Mouse (Mus musculus): ENCODE measurements around the gene Oog1.
"Not testable (repeated sequence)": the region's sequence is repeated elsewhere in the genome, so short reads cannot be mapped to it uniquely, and the experiment has no call there.

Gene Oog1

DNA sequence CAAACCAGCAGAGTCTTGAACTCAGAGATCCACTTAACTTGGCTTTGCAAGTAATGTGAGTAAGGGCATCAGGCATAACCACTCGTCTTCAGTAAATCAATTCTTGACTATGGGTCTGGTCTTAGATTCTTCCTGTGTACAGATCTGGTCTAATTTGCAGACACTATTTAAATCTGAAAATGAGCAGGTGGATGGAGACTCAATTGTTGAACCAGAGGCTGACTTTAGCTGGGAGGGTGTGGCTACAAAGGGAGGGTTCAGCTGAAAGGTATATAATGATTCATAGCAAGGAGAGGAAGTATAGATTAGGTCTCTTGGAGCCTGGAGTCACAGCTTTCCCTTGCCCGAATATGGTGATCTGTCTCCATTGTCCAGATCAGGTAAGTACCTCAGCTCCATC lies at the start of gene Oog1:
TSS of gene Oog1 (plus strand) at position 301 of the 400 bp plus-strand sequence.
- DNase-seq (ENCODE audit: low read depth in 1 of 2, low spot score in 2 of 2): not testable (repeated sequence)

DNA sequence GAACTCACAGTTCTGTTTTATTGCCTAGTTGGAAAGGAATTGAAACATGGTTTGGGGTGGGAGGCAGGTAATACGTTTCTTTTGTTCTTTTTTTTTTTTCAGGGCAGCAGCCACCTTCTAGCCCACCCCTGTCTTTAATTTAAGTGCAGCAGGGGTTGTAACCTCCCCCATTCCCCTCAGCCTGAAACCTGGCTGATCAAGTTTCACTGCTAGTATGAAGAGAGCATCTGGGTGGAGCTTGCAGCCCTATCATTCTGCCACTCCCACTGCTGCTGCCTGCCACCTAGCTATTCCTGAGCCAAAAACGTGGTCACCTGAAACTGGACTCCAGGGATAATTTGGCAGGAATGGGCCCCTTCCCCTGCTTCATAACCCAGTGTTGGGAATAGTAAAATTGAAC lies 1.1 kb upstream of the Oog1 start:
- not testable (repeated sequence) for DNase-seq (ENCODE audit: low read depth in 1 of 2, low spot score in 2 of 2)

DNA sequence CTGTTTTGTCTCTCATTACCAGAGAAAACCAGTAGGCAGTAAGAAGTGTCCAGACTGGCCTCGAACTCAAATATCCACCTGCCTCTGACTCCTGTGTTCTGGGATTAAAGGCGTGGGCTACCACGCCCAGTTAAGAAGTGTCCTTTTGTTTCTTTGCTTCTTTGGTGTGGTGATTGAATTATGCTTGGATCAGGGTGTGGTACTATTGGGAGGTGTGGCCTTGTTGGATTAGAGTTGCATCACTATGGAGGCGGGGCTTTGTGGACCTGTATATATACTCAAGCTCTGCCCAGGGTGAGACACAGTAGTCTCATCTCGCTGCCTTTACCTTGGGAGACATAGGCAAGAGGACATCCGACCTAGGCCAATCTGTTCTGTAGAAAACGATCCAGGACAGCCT lies 16.1 kb downstream of the Oog1 start, which contains the start of gene Gm4027:
TSS of gene Gm4027 (plus strand) at position 301 of the 400 bp plus-strand sequence.
- not testable (repeated sequence) for DNase-seq (ENCODE audit: low read depth in 1 of 2, low spot score in 2 of 2)

GRCm38 (mm10) chr12:87644520-87644919 lies 42.0 kb downstream of the Oog1 start, which contains the start of gene Gm16381:
Gene Gm16381, minus strand, starts transcription at chr12:87644620.
- DNase-seq (ENCODE audit: low read depth in 1 of 2, low spot score in 2 of 2): not testable (repeated sequence)

- DNase-seq (ENCODE audit: low read depth in 1 of 2, low spot score in 2 of 2): not testable (repeated sequence)
Measured at GRCm38 (mm10) chr12:87652916-87653703, 50.6 kb downstream of the Oog1 start.

Data from monocyte, adult 2 months (primary cell).